Mouse (Mus musculus): ENCODE measurements around the gene Pla2g4a. TPM values are rescaled to one million over a fixed set of nuclear protein-coding genes. Genes with fewer than 3 reads are reported as not detected.

The Pla2g4a gene
- polyA plus RNA-seq, 1 experiment from 2014 or later, result 7.9 TPM

DNA sequence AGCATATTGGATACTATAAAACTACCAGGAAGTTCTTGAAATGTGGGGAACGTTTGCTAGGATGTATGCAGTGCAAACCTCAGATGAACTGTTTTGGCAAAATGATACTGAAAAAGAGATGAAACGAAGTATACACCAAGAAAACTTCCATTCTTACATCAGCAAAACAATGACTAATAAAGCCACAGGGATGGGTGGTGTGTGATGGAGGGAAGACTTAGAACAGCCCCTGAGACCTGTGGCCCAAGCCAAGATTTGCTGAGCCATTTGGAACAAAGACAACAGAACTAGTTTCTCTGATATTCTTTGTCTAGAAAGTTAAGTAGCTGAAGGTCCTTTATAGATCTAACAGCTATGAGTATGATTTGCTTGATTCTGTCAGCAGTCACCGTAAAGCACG, 105.5 kb downstream of the Pla2g4a start:
- H3K36me3 ChIP-seq (ENCODE audit: inconsistent target), result no peaks in the 10 kb centered on the region
- H3K27ac ChIP-seq, result no peak overlapping the region
- H3K4me3 ChIP-seq (ENCODE audit: inconsistent target), result no peak overlapping the region
- WGBS (ENCODE audit: missing documents), result 91% methylated on average over 4 of the region's 4 CpGs
- H3K79me2 ChIP-seq (ENCODE audit: inconsistent target), result no peaks in the 10 kb centered on the region

- no peaks in the 10 kb centered on the region for H3K36me3 ChIP-seq (ENCODE audit: inconsistent target)
- no peaks in the 10 kb centered on the region for H3K79me2 ChIP-seq (ENCODE audit: inconsistent target)
- WGBS (ENCODE audit: missing documents), result 94% methylated on average over 7 of the region's 7 CpGs
- no peak overlapping the region for H3K27ac ChIP-seq
- no peak overlapping the region for H3K4me3 ChIP-seq (ENCODE audit: inconsistent target)
These were observed 106.2 kb downstream of the Pla2g4a start for GRCm38 (mm10) chr1:149854867-149855266.

DNA sequence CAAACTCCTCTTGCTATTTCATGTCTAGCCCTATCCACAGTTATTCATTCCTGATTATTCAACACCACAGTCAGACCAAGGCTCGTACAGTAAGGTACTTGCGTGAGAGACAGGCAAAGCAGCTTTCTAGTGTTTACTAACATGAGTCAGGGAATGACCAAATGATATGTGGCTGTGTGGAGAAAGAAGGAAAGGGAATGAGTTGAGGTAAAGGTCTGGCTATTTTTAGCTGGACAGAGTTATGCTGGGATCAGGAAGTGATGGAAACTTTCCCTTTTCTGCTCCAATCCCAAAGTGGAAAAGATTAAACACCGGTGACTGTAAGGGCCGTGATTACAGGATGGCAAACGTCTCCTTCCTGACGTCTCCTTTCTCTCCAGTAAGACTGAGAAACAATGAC, 114.4 kb downstream of the Pla2g4a start:
- 93% methylated on average over 6 of the region's 6 CpGs for WGBS (ENCODE audit: missing documents)
- Histone ChIP-seq H3K36me3 (ENCODE audit: inconsistent target) (no peaks in the 10 kb centered on the region), H3K4me3 (ENCODE audit: inconsistent target) (no peak overlapping the region)

DNA sequence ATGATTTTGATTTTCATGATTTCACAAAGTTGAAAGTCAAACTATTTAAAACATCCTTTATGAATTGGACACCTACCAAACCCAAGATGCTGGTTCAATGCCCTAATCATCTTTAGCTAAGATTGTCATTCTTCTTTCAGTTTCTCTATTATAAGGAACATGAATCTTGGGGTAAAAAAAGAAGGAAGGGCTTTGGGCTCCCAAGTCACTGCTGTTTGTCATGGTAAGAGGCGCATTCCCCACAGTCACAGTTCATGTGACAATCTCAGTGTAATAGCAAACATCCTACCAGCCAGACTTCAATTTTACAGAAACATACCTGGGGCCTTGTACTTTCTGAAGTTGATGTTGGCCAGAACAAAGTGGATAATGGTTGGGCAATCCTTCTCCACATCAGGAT, 119.2 kb downstream of the Pla2g4a start:
- Histone ChIP-seq H3K27ac (no peak overlapping the region), H3K36me3 (ENCODE audit: inconsistent target) (no peaks in the 10 kb centered on the region), H3K79me2 (ENCODE audit: inconsistent target) (no peaks in the 10 kb centered on the region), H3K4me3 (ENCODE audit: inconsistent target) (no peak overlapping the region)
- 67% methylated on average over 1 of the region's 1 CpGs for WGBS (ENCODE audit: missing documents)

More for the DNA sequence above, 114.4 kb downstream of the Pla2g4a start:
- no peak overlapping the region for H3K27ac ChIP-seq
- H3K79me2 ChIP-seq (ENCODE audit: inconsistent target), result no peaks in the 10 kb centered on the region

DNA sequence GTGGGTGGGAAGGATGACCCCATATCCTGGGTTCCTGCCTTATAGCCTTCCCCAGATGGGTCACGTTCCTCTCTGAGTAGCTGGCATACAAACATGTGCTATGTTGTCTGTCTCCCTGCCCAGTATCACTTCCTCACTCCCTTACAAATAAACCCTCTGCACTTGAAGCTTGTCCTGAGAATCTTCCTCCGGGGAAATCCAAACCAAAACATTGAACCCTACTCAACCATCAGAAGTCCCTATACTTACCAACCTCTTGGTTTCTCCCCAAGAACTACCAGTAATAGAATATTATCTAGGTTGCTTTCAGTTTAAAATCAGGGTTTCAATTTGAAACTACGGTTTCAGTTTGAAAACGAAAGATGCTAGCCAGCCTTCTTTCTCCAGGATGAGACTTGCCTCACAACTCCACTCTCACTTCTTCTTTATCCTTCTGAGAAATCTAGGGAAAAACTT, 120.1 kb downstream of the Pla2g4a start:
- 25% methylated on average over 4 of the region's 4 CpGs for WGBS (ENCODE audit: missing documents)
- no peaks in the 10 kb centered on the region for H3K79me2 ChIP-seq (ENCODE audit: inconsistent target)
- peak overlapping the region; percentile 45 for H3K27ac ChIP-seq
- H3K4me3 ChIP-seq (ENCODE audit: inconsistent target), result peak overlapping the region; percentile 12; the same call in 1 of the 2 replicates
- no peaks in the 10 kb centered on the region for H3K36me3 ChIP-seq (ENCODE audit: inconsistent target)

DNA sequence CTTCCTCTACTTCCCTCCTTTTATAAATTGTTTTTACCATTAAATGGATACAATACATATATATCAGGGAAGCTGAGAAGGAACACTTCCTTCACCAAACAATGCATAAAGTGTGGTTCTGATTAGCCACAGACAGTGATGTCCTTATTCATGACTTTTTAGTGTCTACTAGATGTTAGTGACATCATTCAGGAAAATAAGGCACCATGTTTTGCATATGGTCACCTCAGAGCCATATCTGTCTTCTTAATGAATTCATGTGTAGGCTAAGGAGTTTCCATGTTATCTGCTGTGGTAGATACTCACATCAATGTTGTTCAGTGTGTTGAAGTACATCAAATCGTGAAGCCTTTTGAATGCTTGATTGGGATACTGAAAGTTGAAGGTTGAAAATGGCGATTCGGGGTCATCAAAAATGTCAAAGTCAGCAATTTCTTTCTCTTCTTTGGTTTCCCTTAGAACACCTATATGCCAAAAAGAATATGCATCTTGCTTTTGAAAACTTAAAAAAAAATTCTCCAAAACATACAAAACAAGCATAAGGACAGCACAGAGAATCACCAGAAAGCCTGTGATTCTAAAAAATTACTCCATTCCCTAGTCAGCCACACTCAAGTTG, 120.7 kb downstream of the Pla2g4a start:
- Histone ChIP-seq H3K27ac (peak overlapping the region; percentile 45), H3K79me2 (ENCODE audit: inconsistent target) (no peaks in the 10 kb centered on the region), H3K36me3 (ENCODE audit: inconsistent target) (no peaks in the 10 kb centered on the region), H3K4me3 (ENCODE audit: inconsistent target) (peak overlapping the region; percentile 12; the same call in 1 of the 2 replicates)
- 95% methylated on average over 3 of the region's 3 CpGs for WGBS (ENCODE audit: missing documents)

GRCm38 (mm10) chr1:149836496-149836895, 124.6 kb downstream of the Pla2g4a start:
- H3K36me3 ChIP-seq (ENCODE audit: inconsistent target), result no peaks in the 10 kb centered on the region

DNA sequence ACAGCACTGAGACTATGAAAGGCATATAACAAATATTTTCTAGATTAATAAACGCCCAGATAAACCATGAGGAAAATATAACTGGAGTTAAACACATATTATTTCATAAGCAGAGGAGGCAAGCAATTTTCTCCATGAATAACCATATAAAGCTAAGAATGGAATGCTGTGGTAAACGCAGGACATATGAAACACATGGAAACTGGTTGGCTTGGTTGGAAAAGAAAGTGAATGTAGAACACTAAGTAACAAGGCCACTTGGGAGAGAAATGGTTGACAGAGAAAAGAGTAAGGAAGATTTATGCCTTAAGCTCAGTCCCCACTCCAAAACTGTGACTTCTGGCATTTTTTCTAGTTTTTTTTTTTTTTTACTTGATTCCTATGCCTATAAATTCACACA, 127.2 kb downstream of the Pla2g4a start:
- Histone ChIP-seq H3K79me2 (ENCODE audit: inconsistent target) (no peaks in the 10 kb centered on the region), H3K4me3 (ENCODE audit: inconsistent target) (no peak overlapping the region), H3K27ac (no peak overlapping the region), H3K36me3 (ENCODE audit: inconsistent target) (no peaks in the 10 kb centered on the region)
- WGBS (ENCODE audit: missing documents), result 93% methylated on average over 2 of the region's 2 CpGs

More at GRCm38 (mm10) chr1:149836496-149836895, 124.6 kb downstream of the Pla2g4a start:
- Histone ChIP-seq H3K79me2 (ENCODE audit: inconsistent target) (no peaks in the 10 kb centered on the region), H3K4me3 (ENCODE audit: inconsistent target) (no peak overlapping the region), H3K27ac (no peak overlapping the region)
- 85% methylated on average over 3 of the region's 3 CpGs for WGBS (ENCODE audit: missing documents)

DNA sequence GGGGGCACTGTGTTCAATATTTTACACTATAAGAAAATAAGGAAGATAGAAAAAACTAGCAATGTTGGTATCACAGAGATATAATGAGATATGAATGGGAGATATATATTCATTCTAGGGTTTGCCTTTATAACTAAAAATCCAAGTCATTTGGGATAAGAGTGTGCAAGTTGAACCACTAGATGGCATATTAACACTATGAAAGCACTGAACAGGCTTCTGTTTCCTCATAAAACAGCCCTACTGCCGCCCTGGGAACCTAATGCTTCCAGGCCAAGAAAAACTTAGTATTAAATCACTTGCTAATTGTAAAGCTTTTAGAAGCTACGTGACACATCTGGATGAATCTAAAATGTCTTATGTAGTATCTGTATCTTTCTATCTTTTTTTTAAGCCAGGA, 128.1 kb downstream of the Pla2g4a start:
- 62% methylated on average over 2 of the region's 2 CpGs for WGBS (ENCODE audit: missing documents)
- no peaks in the 10 kb centered on the region for H3K36me3 ChIP-seq (ENCODE audit: inconsistent target)

GRCm38 (mm10) chr1:149832514-149832913, 128.6 kb downstream of the Pla2g4a start:
- H3K79me2 ChIP-seq (ENCODE audit: inconsistent target), result no peaks in the 10 kb centered on the region
- no peak overlapping the region for H3K4me3 ChIP-seq (ENCODE audit: inconsistent target)
- WGBS (ENCODE audit: missing documents), result 100% methylated on average over 1 of the region's 1 CpGs
- no peak overlapping the region for H3K27ac ChIP-seq
- no peaks in the 10 kb centered on the region for H3K36me3 ChIP-seq (ENCODE audit: inconsistent target)

More for the DNA sequence above, 128.1 kb downstream of the Pla2g4a start:
- Histone ChIP-seq H3K27ac (no peak overlapping the region), H3K79me2 (ENCODE audit: inconsistent target) (no peaks in the 10 kb centered on the region), H3K4me3 (ENCODE audit: inconsistent target) (no peak overlapping the region)

- Histone ChIP-seq H3K36me3 (ENCODE audit: inconsistent target) (no peaks in the 10 kb centered on the region), H3K27ac (no peak overlapping the region), H3K4me3 (ENCODE audit: inconsistent target) (no peak overlapping the region), H3K79me2 (ENCODE audit: inconsistent target) (no peaks in the 10 kb centered on the region)
- 67% methylated on average over 1 of the region's 1 CpGs for WGBS (ENCODE audit: missing documents)
These were observed 130.0 kb downstream of the Pla2g4a start for GRCm38 (mm10) chr1:149831100-149831499.

GRCm38 (mm10) chr1:149813616-149814345, 147.3 kb downstream of the Pla2g4a start:
- H3K79me2 ChIP-seq (ENCODE audit: inconsistent target), result no peaks in the 10 kb centered on the region
- H3K4me3 ChIP-seq (ENCODE audit: inconsistent target), result no peak overlapping the region
- no peak overlapping the region for H3K27ac ChIP-seq
- WGBS (ENCODE audit: missing documents), result 85% methylated on average over 4 of the region's 4 CpGs
- H3K36me3 ChIP-seq (ENCODE audit: inconsistent target), result no peaks in the 10 kb centered on the region

DNA sequence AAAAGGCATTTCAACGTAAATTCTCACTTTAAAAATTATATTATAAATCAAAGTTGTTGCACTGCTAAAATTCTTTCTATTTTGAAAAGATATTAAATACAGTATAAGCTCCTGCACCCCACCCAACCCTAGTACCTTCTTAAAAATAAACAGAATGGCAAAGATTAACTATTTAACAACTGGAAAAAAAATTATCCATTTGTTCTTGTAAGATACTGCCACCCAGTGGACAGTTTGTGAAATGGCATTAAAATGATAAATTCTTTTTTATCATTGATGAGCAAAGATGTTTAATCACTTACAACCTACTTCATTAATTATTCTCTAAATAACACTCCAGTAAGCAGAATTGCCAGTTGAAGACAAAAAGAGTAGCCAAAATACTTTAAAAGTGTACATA, 151.6 kb downstream of the Pla2g4a start:
- H3K36me3 ChIP-seq (ENCODE audit: inconsistent target), result no peaks in the 10 kb centered on the region
- no peak overlapping the region for H3K27ac ChIP-seq
- WGBS (ENCODE audit: missing documents), result 100% methylated on average over 1 of the region's 1 CpGs

More for the DNA sequence above, 151.6 kb downstream of the Pla2g4a start:
- Histone ChIP-seq H3K4me3 (ENCODE audit: inconsistent target) (no peak overlapping the region), H3K79me2 (ENCODE audit: inconsistent target) (no peaks in the 10 kb centered on the region)
